Mouse (Mus musculus): Measurements from ENCODE around the gene Mbtd1. TPM values are rescaled to one million over a fixed set of nuclear protein-coding genes. Genes with fewer than 3 reads are reported as not detected.
A peak's percentile ranks its signal among the peaks of the same experiment; 100 is the strongest.

Mbtd1 gene
- polyA plus RNA-seq, 1 experiment = not detected

DNA sequence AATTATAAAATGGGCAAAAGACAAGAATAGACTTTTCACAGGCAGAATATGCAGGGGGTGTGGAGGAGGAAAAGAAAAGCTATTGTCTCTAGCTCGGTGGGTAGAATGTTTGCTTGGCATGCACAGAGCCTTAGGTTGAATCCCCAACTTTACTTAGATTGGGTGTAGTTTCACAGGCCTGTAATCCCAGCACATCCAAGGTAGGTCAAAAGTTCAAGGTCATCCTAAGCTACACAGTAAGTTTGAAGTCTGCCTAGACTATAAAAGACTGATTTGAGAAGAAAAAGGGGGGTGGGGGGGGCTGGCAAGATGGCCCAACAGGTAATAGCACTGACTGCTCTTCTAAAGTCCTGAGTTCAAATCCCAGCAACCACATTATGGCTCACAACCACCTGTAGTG is 84.1 kb downstream of the Mbtd1 start:
- Histone ChIP-seq H3K4me3 (ENCODE audit: insufficient read depth, low read depth, low read length) (no peak overlapping the region), H3K27ac (ENCODE audit: insufficient read depth, low read depth, low read length) (no peak overlapping the region), H3K4me1 (ENCODE audit: control insufficient read depth, insufficient read depth, low read length) (peaks cover 7% of the 10 kb centered on the region)
- TF ChIP-seq CTCF (IDR thresholded peaks at IDR 0.05; ENCODE audit: insufficient read depth, low read depth, low read length) (no peak), POLR2A (IDR thresholded peaks at IDR 0.05; ENCODE audit: insufficient read depth, low read depth, low read length) (no peak)
- 29% methylated on average over 1 of the region's 1 CpGs for WGBS

DNA sequence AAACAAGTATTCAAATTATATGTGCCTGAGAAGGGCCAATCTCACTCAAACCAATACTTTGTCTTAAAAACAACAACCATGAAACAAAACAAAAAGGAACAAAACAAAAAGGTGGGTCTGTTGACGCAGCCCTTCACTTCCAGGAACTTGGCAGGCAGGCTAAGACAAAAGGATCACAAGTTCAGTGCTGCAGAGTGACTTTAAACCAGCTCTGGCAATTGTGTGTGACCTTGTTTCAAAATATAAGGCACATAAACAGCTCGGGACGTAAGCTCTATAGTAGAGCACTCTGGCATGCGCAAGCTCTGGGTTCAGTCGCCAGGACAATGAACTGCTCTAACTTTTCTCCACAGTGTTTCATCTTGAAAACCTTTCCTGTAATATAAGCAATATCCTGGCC is 87.3 kb downstream of the Mbtd1 start:
- TF ChIP-seq CTCF (IDR thresholded peaks at IDR 0.05; ENCODE audit: insufficient read depth, low read depth, low read length) (no peak), POLR2A (IDR thresholded peaks at IDR 0.05; ENCODE audit: insufficient read depth, low read depth, low read length) (no peak)
- Histone ChIP-seq H3K27ac (ENCODE audit: insufficient read depth, low read depth, low read length) (no peak overlapping the region), H3K4me1 (ENCODE audit: control insufficient read depth, insufficient read depth, low read length) (0 out of 2 replicates have a peak, but pooled peaks cover 2% of the 10 kb centered on the region), H3K4me3 (ENCODE audit: insufficient read depth, low read depth, low read length) (no peak overlapping the region)
- 88% methylated on average over 5 of the region's 5 CpGs for WGBS

DNA sequence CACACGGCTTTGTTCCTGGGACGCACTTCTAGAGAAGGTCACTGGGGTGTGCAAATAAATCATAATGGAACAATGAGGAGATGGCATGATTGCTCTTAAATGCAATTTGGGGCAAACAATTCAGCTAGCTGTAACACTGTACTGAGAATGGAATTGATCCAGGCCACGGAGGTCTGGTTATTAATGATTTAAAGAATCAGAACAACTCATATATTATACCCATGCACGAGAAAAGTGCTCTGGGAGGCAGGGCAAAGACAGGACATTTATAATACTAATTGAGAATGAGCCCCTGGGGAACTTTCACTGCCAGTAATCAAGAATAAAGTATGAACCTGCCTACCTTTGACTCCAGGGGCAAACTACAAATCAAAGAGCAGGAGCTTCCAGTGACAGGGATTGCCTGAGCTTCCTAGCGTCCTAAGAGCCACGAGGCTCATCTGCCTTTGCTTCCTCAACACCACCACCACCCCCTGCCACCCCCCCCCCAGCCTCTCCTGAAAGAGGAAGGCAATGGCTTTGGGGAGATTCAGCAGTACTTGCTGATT is 93.9 kb downstream of the Mbtd1 start:
- WGBS = 65% methylated on average over 6 of the region's 6 CpGs
- H3K4me3 ChIP-seq (ENCODE audit: insufficient read depth, low read depth, low read length) = no peak overlapping the region
- no peaks in the 10 kb centered on the region for H3K4me1 ChIP-seq (ENCODE audit: control insufficient read depth, insufficient read depth, low read length)
- TF ChIP-seq CTCF (IDR thresholded peaks at IDR 0.05; ENCODE audit: insufficient read depth, low read depth, low read length) (no peak), POLR2A (IDR thresholded peaks at IDR 0.05; ENCODE audit: insufficient read depth, low read depth, low read length) (no peak)
- no peak overlapping the region for H3K27ac ChIP-seq (ENCODE audit: insufficient read depth, low read depth, low read length)

DNA sequence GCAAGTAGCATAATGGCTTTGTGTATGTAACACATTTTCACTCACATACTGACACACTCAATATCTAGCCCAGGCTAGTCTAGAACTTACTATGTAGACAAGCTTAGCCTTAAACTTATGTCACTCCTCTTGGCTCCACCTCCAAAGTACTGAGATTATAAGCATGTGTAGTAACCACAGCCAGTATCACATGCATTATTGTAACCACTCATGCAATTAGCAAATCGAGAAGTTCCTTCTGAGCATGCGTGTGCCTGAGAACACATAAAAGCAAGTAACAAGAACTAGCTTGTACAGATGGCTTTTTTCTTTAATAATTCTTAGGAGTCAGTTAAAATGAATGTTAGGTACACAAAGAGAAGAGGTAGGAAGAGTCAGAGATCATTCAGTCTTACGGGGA is 99.0 kb downstream of the Mbtd1 start:
- Histone ChIP-seq H3K4me1 (ENCODE audit: control insufficient read depth, insufficient read depth, low read length) (peaks cover 3% of the 10 kb centered on the region; the same call in 1 of the 2 replicates), H3K4me3 (ENCODE audit: insufficient read depth, low read depth, low read length) (no peak overlapping the region), H3K27ac (ENCODE audit: insufficient read depth, low read depth, low read length) (no peak overlapping the region)
- 94% methylated on average over 3 of the region's 3 CpGs for WGBS
- TF ChIP-seq POLR2A (IDR thresholded peaks at IDR 0.05; ENCODE audit: insufficient read depth, low read depth, low read length) = no peak
- TF ChIP-seq CTCF (IDR thresholded peaks at IDR 0.05; ENCODE audit: insufficient read depth, low read depth, low read length) = no peak

DNA sequence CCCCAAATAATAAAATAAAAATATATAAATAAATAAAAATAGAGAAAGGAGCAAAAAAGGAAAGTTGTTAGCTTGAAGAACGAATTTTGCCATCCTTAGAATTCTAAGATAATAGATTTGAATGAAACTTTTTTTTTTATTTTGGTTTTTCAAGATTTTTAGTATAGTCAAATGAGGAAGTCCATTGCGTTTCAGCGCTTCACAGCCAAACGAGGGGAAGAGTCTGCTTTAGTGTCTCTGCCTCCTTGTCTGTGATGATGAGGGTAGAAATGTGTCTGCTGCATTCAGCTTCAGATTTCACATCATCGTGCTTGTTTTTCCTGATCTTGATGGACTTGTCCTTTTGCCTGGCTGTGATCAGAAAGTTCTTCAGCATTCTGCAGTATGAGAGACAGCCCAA is 99.6 kb downstream of the Mbtd1 start:
- 87% methylated on average over 5 of the region's 5 CpGs for WGBS
- H3K27ac ChIP-seq (ENCODE audit: insufficient read depth, low read depth, low read length) = no peak overlapping the region
- H3K4me3 ChIP-seq (ENCODE audit: insufficient read depth, low read depth, low read length) = no peak overlapping the region
- no peak for TF ChIP-seq CTCF (IDR thresholded peaks at IDR 0.05; ENCODE audit: insufficient read depth, low read depth, low read length)
- peaks cover 3% of the 10 kb centered on the region; the same call in 1 of the 2 replicates for H3K4me1 ChIP-seq (ENCODE audit: control insufficient read depth, insufficient read depth, low read length)

DNA sequence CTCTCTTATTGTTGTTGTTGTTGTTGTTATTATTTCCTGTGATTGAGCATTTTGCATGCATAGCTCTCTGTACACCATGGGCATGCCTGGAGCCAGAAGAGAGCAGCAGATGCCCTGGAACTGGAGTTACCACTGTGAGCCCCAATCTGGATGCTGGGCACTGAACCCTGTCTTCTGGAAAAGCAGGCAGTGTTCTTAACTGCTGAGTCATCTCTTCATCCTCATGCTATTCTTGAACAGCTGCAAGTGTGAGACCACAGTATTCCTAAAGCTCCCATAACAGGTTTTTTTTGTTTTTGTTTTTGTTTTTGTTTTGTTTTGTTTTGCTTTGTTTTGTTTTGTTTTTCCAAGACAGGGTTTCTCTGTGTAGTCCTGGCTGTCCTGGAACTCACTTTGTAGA is 100.6 kb downstream of the Mbtd1 start:
- TF ChIP-seq CTCF (IDR thresholded peaks at IDR 0.05; ENCODE audit: insufficient read depth, low read depth, low read length) (no peak), POLR2A (IDR thresholded peaks at IDR 0.05; ENCODE audit: insufficient read depth, low read depth, low read length) (no peak)

DNA sequence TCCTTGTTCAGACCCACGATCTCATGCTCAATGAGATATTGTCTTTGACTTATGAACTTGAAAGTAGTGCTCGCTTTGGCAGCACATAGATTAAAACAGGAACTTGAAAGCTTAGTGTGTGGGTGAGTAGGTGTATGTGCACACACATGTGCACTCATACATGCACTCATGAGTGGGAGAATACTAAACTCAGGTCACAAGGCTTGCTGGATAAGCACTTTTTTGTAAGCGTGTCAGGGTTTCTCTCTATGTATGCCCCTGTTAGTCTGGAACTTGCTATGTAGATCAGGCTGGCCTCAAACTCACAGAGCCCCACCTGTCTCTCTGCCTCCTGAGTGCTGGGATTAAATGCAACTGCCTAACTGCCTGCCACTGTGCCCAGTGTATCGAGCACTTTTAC is 101.4 kb downstream of the Mbtd1 start:
- Histone ChIP-seq H3K27ac (ENCODE audit: insufficient read depth, low read depth, low read length) (no peak overlapping the region), H3K4me1 (ENCODE audit: control insufficient read depth, insufficient read depth, low read length) (peaks cover 3% of the 10 kb centered on the region; the same call in 1 of the 2 replicates), H3K4me3 (ENCODE audit: insufficient read depth, low read depth, low read length) (no peak overlapping the region)
- WGBS = 82% methylated on average over 4 of the region's 4 CpGs
- no peak for TF ChIP-seq CTCF (IDR thresholded peaks at IDR 0.05; ENCODE audit: insufficient read depth, low read depth, low read length)

More for the DNA sequence above, 100.6 kb downstream of the Mbtd1 start:
- Histone ChIP-seq H3K27ac (ENCODE audit: insufficient read depth, low read depth, low read length) (no peak overlapping the region), H3K4me3 (ENCODE audit: insufficient read depth, low read depth, low read length) (no peak overlapping the region), H3K4me1 (ENCODE audit: control insufficient read depth, insufficient read depth, low read length) (peaks cover 3% of the 10 kb centered on the region; the same call in 1 of the 2 replicates)

DNA sequence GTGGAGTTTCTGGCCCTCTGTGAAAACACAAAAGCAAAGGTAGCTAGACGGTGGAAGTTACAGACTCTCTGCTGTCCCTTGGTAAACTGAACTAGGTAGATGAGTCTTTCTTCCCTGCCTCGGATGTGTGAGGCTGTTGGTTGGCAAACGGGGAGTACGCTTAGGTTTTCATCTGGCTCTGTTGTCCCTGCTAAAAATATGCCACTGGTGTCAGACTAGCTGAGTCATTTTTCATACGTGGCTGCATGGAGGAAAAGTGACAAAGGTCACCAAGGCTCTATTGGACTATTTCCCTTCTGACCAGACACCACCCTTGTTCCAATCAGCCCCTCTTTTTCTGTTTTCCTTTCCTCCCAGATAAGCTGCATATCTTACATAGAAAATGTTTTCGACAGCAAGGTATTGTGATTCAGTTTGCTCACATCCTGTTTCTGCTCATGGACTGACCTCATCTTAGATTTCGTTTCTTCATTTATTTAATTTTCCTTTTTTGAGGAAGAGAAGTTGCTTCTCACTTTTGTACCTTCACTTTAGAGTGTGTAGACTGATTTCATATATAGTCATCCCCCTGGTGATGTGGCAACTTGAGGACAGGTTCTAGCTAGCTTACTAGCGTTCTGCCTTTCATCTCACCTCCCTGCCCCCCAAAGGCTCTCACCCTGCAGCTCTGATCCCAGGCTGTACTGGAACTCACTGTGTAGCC is 102.1 kb downstream of the Mbtd1 start:
- TF ChIP-seq CTCF (IDR thresholded peaks at IDR 0.05; ENCODE audit: insufficient read depth, low read depth, low read length) (no peak), POLR2A (IDR thresholded peaks at IDR 0.05; ENCODE audit: insufficient read depth, low read depth, low read length) (no peak)
- Histone ChIP-seq H3K4me1 (ENCODE audit: control insufficient read depth, insufficient read depth, low read length) (peaks cover 3% of the 10 kb centered on the region; the same call in 1 of the 2 replicates), H3K4me3 (ENCODE audit: insufficient read depth, low read depth, low read length) (no peak overlapping the region), H3K27ac (ENCODE audit: insufficient read depth, low read depth, low read length) (0 out of 2 replicates have a peak overlapping the region, but pooled peaks have one; percentile 22)
- WGBS = 56% methylated on average over 8 of the region's 8 CpGs

DNA sequence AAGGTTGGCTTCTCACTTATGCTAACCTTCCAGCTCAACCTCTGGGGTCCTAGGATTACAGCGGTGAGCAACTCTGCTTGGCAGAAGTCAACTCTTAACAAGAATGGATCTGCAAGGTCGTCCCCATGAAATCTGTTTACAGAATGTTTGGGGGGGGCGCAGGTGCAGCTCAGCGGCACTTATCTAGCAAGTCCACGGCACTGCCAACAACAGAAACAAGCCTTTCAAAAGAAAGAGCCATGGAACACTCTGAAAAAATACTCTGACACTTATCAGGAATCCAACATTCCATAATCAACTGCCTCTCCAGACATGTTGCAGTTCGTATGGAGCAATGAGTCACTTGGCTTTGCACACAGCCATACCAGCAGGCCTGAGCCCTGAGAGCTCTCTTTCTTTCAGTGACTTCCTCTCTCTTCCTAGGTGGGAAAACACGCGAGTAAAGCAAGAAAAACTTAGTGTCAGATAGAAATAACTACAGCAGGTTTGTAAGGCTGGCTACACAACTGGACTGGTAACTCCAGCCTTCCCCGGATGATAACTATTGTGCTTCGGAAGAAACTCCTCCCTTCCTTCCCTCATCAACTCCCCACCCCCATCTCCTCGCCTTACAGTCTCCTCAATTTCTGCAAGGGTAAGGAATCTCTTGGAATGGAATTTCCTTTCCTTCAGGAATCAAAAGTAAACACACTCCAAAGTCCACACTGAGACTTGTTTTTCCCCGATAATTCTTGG is 102.8 kb downstream of the Mbtd1 start:
- Histone ChIP-seq H3K4me3 (ENCODE audit: insufficient read depth, low read depth, low read length) (no peak overlapping the region), H3K4me1 (ENCODE audit: control insufficient read depth, insufficient read depth, low read length) (peaks cover 3% of the 10 kb centered on the region; the same call in 1 of the 2 replicates), H3K27ac (ENCODE audit: insufficient read depth, low read depth, low read length) (0 out of 2 replicates have a peak overlapping the region, but pooled peaks have one; percentile 22)
- TF ChIP-seq POLR2A (IDR thresholded peaks at IDR 0.05; ENCODE audit: insufficient read depth, low read depth, low read length) (no peak), CTCF (IDR thresholded peaks at IDR 0.05; ENCODE audit: insufficient read depth, low read depth, low read length) (no peak)
- 62% methylated on average over 12 of the region's 12 CpGs for WGBS

All from olfactory bulb, adult 2 months (tissue).